Mouse (Mus musculus) adipocyte (in vitro differentiated cells): ENCODE results near the gene Kdelr2.

Experiments used
- DNase-seq: peaks from one replicate; pipeline ENCODE4 v3.0.0-alpha.2; 2016; ENCODE audit warnings: low spot score

The Kdelr2 gene

GRCm38 (mm10) chr5:143471165-143471546 lies 67.5 kb downstream of the Kdelr2 start:
- no peak for DNase-seq
